Mouse (Mus musculus): ENCODE measurements around the gene Limd2. TPM values are rescaled to one million over a fixed set of nuclear protein-coding genes. Genes with fewer than 3 reads are reported as not detected.

Limd2 gene
- total RNA-seq, 2 experiments from 2014 or later = 79.4 to 89.1 TPM

DNA sequence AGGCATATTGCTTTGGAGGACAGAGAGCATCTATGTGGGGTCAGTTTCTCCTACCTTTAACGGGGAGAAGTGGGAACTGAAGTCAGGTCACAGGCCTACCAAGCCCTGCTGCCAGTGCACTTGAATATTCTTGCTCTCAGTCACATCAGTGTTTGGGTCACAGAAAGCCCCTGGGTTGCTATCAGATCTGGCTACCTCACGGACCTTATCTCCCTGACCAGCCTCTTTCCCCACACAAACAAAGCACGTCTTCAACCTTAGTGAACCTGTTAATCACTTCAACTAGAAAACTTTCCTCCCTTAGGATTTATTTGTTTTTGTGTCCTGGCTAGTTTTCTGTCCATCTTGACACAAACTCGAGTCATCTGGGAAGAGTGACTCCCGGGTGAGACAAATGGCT, 15.7 kb upstream of the Limd2 start:
- intact Hi-C loops (cut with DNase I) = no loop called here
- DNase-seq (ENCODE audit: extremely low spot score in 1 of 2, low spot score in 2 of 2) = no peak

DNA sequence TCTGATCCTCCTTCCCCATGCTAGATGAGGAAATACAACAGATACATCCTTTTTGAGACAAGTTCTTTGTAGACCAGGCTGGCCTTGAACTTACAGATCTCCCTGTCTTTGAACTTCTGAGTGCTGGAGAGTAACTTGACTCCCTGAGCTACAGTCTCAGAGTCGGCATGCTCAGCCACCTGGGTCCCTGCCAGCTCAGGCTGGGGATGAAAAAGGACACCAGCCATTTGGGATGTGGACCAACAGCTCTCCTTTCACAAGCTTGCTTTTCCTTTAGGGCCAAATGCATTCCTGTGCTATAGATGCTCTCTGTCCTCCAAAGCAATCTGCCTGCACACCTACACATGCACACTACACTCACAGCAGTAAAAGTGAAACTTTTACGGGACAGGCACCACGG, 14.4 kb upstream of the Limd2 start:
- no peak for DNase-seq (ENCODE audit: extremely low spot score in 1 of 2, low spot score in 2 of 2)
- intact Hi-C loops (cut with DNase I) = no loop called here

- intact Hi-C loops (cut with DNase I) = no loop called here
- no peak for DNase-seq (ENCODE audit: extremely low spot score in 1 of 2, low spot score in 2 of 2)
Observed at GRCm38 (mm10) chr11:106174372-106174771, 13.7 kb upstream of the Limd2 start.

DNA sequence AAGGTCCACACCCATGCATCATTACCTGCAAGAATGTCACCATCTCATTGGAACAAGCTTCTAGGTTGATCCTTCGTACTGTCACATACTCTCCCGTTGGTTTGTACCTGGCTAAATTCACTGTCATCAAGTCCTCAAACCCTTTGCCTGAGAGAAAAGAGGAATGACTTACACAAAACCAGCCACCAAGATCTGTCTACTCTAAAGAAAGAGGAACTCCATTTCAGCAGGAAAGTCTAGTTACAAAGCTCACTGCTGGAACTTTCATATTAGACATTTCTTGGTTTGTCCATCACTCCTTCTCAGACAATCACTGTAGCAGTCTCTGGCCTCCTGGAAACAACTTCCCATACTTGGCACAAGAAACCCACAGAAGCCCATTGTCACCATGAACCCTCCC, 12.6 kb upstream of the Limd2 start:
- intact Hi-C loops (cut with DNase I) = no loop called here
- no peak for DNase-seq (ENCODE audit: extremely low spot score in 1 of 2, low spot score in 2 of 2)

DNA sequence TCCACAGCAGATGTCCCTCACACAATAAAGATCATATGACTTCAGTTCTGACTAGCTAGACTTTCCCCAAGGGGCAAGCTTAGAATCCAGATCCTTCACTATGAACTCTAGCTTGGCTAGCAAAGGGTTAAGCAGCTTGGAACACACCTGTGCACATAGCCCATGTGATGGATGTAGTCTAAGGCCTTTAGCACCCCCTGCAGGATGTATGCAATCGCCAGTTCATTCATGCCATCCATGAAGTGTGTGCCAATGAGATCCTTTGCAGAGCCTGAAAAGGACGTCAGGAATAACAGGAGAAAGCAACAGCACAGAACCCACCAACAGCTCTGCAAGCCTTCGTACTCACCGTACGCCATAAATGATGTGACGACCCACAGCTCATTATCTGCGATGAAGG, 10.1 kb upstream of the Limd2 start:
- intact Hi-C loops (cut with DNase I) = no loop called here
- DNase-seq (ENCODE audit: extremely low spot score in 1 of 2, low spot score in 2 of 2) = no peak

DNA sequence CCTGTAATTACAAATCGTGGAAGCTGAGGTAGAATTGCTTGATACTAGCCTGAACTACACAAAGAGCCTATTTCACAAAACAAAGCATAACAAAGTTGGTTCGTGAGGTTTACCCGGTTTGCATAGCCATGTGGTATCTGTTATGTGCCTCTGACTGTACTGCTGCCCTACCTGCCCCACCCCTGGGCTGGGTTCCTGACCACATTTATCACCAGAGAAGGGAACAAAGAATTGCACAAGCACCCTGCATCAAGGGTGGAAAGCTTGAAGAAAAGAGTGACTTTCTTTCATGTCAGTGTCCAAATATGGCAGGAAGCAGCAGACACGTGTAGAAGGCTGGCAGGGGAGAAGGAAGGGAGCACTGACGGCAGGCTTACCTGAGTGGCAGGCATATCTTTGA, 6.8 kb upstream of the Limd2 start:
- intact Hi-C loops (cut with DNase I) = no loop called here
- DNase-seq (ENCODE audit: extremely low spot score in 1 of 2, low spot score in 2 of 2) = no peak

GRCm38 (mm10) chr11:106164601-106165180, 4.0 kb upstream of the Limd2 start:
- intact Hi-C loops (cut with DNase I) = no loop called here
- DNase-seq (ENCODE audit: extremely low spot score in 1 of 2, low spot score in 2 of 2) = no peak

- DNase-seq (ENCODE audit: extremely low spot score in 1 of 2, low spot score in 2 of 2) = peak in 1 of 2 experiments; percentile 59
- intact Hi-C loops (cut with DNase I) = no loop called here
Observed at GRCm38 (mm10) chr11:106163546-106163945, 2.9 kb upstream of the Limd2 start.

DNA sequence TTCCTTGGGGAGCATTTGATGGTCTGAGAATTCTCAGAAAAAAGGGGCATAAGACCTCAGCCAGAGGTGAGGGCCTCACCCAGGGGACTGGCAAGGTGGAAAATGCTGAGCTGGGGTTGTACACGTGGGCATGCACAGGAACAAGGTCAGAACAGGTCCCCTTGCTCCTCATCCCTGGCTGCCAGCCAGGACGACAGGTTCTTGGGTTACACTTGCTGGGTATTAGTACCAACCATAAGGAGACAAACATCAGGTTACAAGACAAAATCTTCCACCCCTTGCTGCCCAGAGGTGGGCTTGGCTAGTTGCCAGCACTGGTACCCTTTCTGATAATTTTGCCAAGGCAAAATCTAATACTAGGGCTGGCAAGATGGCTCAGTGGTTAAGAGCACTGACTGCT, 1.6 kb upstream of the Limd2 start:
- DNase-seq (ENCODE audit: extremely low spot score in 1 of 2, low spot score in 2 of 2) = peak in 1 of 2 experiments; percentile 46
- intact Hi-C loops (cut with DNase I) = no loop called here

- intact Hi-C loops (cut with DNase I) = loop anchor here (2.0 kb wide), 1 partner anchor 33 kb away; no protein-coding TSS in a partner anchor
- peak; percentile 83 to 94 for DNase-seq (ENCODE audit: extremely low spot score in 1 of 2, low spot score in 2 of 2)
Observed at GRCm38 (mm10) chr11:106159921-106160840, 479 bp downstream of the Limd2 start.

DNA sequence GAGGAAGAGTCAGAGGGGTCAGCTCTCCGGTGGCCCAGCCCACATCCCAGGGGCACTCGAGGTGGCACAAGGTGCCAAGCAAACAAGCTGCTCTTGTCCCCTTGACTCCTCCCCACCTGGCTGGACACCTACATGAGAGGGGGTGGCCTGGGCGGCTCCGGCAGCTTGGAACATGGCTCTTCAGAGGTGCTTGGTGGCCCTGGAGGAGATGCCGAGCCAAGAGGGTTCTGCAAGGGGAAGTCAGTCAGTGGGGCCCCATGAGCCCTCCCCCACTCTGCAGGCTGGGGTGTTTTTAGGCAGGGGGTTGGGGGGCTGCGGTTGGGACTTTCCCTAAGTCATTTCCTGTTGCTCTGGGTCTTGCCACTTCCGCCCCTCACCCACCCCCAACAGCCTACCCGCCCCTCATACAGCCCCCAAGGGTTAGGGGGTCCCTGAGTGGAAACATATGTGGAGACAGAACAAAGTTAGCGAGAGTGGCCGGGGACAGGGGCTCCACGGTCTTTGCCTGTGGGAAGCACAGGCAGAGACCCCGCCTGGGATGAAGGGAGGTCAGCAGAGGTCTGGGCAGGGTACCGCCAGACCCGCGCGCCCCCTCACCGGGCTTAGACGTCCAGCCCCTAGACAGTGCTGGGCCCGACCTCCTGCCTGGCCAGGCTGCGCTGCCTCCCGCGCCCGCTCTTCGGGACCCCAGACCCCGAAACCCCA, 1.3 kb downstream of the Limd2 start:
- intact Hi-C loops (cut with DNase I) = no loop called here
- DNase-seq (ENCODE audit: extremely low spot score in 1 of 2, low spot score in 2 of 2) = peak in 1 of 2 experiments; percentile 76

GRCm38 (mm10) chr11:106158930-106159215, 1.8 kb downstream of the Limd2 start:
- intact Hi-C loops (cut with DNase I) = no loop called here
- DNase-seq (ENCODE audit: extremely low spot score in 1 of 2, low spot score in 2 of 2) = no peak

DNA sequence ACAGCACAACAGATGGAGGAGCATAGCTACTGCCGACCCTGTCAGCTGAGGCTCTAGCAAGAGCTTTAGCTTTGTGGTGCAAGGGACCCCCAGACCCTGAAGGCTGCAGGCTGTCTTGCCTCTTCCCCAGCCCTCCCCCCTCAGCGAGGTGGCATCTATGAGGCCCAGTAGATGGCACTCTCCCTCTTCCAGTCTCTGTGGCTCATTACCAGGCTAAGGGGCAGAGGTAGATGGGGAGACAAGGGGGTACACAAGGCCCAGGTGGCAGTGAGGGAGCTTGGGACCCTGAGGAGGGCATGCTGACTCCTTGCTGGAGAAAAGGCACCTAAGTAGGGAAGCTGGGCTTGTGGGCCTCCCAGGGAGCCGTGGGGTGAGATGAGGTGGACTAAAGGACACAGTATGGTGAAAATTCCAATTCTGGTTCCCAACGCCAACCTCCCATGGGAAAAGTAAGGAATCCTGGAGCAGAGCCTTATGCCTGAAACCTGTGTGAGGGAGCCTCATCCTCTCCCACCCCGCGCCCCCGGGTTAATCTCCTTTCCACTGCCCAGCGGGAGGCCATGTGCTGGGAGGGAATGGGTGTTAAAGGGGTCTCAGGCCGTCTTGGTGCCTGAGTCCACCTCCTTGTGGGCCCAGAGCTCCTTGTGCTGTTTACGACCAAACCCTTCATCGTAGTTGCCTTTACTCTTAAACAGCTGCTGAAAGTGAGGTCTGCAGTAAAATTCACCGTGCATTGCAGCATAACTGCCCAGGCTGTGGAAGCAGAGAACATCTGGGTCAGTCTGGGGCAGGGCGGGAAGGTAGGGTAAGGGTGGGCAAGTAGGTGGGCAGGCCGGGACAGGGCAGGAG, 2.4 kb downstream of the Limd2 start:
- intact Hi-C loops (cut with DNase I) = no loop called here
- peak in 1 of 2 experiments; percentile 54 for DNase-seq (ENCODE audit: extremely low spot score in 1 of 2, low spot score in 2 of 2)

- no peak for DNase-seq (ENCODE audit: extremely low spot score in 1 of 2, low spot score in 2 of 2)
- intact Hi-C loops (cut with DNase I) = no loop called here
Observed at GRCm38 (mm10) chr11:106157154-106157553, 3.5 kb downstream of the Limd2 start.

DNA sequence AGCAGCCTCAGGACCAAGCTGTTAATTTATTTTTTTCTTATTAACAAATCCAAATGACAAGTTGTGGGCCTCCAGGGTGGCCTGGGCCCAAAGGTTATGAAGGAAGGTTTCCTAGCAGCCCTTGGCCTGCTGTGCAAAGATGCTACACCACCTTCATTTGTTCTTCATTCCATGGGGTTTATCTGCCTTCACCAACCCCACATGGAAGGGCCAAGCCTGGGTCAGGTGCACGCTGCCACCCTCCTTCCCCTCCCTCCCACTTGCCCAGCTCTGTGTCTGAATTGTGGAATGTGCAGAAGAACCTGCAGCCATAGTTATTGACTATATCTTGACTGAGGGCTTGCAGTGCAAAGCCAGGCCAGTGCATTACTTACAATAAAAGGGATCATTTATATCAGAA, 4.4 kb downstream of the Limd2 start:
- DNase-seq (ENCODE audit: extremely low spot score in 1 of 2, low spot score in 2 of 2) = no peak
- intact Hi-C loops (cut with DNase I) = no loop called here

- intact Hi-C loops (cut with DNase I) = no loop called here
- no peak for DNase-seq (ENCODE audit: extremely low spot score in 1 of 2, low spot score in 2 of 2)
Observed at GRCm38 (mm10) chr11:106155761-106156160, 4.9 kb downstream of the Limd2 start.

- intact Hi-C loops (cut with DNase I) = no loop called here
- DNase-seq (ENCODE audit: extremely low spot score in 1 of 2, low spot score in 2 of 2) = no peak
Observed at GRCm38 (mm10) chr11:106154770-106155169, 5.9 kb downstream of the Limd2 start.

- no peak for DNase-seq (ENCODE audit: extremely low spot score in 1 of 2, low spot score in 2 of 2)
- intact Hi-C loops (cut with DNase I) = no loop called here
Observed at GRCm38 (mm10) chr11:106154091-106154490, 6.6 kb downstream of the Limd2 start.

DNA sequence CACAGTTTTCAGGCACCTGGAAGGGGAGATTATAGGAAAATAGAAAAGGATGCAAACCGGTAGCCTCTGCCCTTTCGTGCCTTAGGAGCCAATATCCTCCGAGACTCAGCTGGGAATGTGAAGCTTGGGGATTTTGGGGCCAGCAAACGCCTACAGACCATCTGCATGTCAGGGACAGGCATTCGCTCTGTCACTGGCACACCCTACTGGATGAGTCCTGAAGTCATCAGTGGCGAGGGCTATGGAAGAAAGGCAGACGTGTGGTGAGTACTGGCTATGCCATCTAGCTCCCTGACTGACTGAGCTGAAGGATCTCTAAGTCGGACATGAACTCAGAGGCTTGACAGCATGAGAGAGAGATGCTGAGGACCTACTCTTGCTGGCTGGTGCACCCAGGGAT, 8.5 kb downstream of the Limd2 start:
- intact Hi-C loops (cut with DNase I) = no loop called here
- no peak for DNase-seq (ENCODE audit: extremely low spot score in 1 of 2, low spot score in 2 of 2)
